Mouse (Mus musculus): ENCODE measurements around the gene Rhov.

DNA sequence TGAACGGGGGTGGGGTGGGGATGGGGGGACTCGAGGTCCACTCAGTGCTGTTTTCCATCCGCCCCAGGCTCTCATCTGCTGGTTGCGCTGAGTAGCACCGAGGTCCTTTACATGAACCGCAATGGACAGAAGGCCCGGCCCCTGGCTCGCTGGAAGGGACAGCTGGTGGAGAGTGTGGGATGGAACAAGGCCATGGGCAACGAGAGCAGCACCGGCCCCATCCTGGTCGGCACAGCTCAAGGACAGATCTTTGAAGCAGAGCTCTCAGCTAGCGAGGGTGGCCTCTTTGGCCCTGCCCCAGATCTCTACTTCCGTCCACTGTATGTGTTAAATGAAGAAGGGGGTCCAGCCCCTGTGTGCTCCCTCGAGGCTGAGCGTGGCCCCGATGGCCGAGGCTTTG, 21.8 kb upstream of the Rhov start:
- TF ChIP-seq CTCF (IDR thresholded peaks at IDR 0.05; ENCODE audit: borderline replicate concordance, insufficient read depth, low read length) (no peak), POLR2A (IDR thresholded peaks at IDR 0.05; ENCODE audit: low read depth, low read length) (no peak)

All from embryonic fibroblast, embryonic 13.5 days (primary cell).